Mouse (Mus musculus) embryonic fibroblast, embryonic 13.5 days (primary cell): ENCODE data around the gene Rhbdd1.

Experiments used
- CTCF ChIP-seq: IDR thresholded peaks from 2 replicates; pipeline ENCODE4 v1.5.1; 2011; ENCODE audit warnings: mild to moderate bottlenecking, control low read depth, low read length, moderate library complexity, borderline replicate concordance; ENCODE audit not compliant: insufficient read depth
- POLR2A ChIP-seq: IDR thresholded peaks from 2 replicates; pipeline ENCODE4 v1.6.1; 2011; ENCODE audit warnings: low read depth, mild to moderate bottlenecking, control low read depth, low read length, moderate library complexity

DNA sequence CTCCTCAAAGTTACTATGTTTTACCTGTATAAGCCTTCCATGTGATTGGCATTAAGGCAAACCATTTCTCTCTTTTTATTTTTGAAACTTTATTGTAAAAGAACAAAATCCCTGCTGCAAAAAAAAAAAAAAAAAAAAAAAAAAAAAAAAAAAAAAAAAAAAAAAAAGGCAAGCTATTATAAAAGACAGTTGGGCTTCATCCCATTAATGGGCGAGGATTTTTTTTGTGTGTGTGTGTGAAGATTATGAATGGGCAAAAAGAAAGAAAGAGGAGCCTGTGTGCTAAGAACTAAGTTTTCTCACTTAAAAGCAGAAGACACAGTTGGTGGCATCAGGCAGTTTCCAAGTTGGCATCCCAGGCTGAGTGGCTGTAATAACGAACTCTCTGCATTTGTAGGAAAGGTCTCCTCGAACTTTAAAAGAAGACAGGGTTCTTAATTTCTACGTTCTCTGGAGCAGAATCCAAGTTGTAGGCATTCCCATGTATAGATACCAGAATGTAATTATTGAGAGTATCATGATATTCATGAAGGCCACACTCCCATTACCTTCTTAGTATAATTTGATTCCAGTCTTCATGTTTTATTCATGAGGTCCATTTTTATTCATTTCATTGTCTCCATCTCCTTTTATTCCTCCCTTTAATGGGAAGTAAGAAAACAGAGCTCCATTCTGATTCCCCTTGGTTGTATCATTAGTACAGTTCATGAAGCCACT, 13.1 kb downstream of the Rhbdd1 start:
- TF ChIP-seq POLR2A (no peak), CTCF (no peak)
